Mouse (Mus musculus): ENCODE results near the gene AC192777.2. TPM values are rescaled to one million over a fixed set of nuclear protein-coding genes. Genes with fewer than 3 reads are reported as not detected.
"Not testable (repeated sequence)": the region's sequence is repeated elsewhere in the genome, so short reads cannot be mapped to it uniquely, and the experiment has no call there.

AC192777.2 gene
- polyA plus RNA-seq (2012; rRNA removed), result not detected in 2 replicates

- not testable (repeated sequence) for H3K4me1 ChIP-seq (ENCODE audit: control insufficient read depth, insufficient read depth, low read length); DNase-seq
- 81% methylated on average over 1 of the region's 1 CpGs for WGBS
Measured at GRCm38 (mm10) chr17:40095150-40095549, at the start of gene AC192777.2. Gene AC192777.2, plus strand, starts transcription at chr17:40095450.

GRCm38 (mm10) chr17:40116172-40116571 is 20.9 kb downstream of the AC192777.2 start:
- WGBS, result 69% methylated on average over 6 of the region's 6 CpGs
- not testable (repeated sequence) for DNase-seq

More at GRCm38 (mm10) chr17:40095150-40095549, at the start of gene AC192777.2:
- not testable (repeated sequence) for H3K27ac ChIP-seq (ENCODE audit: insufficient read depth, low read length); H3K27me3 ChIP-seq (ENCODE audit: control insufficient read depth, insufficient read depth, low read length); H3K4me3 ChIP-seq (replicated peaks; ENCODE audit: insufficient read depth, low read depth, low read length)

GRCm38 (mm10) chr17:40116877-40117276 is 21.6 kb downstream of the AC192777.2 start:
- not testable (repeated sequence) for H3K27ac ChIP-seq (ENCODE audit: insufficient read depth, low read length); H3K4me1 ChIP-seq (ENCODE audit: control insufficient read depth, insufficient read depth, low read length); H3K4me3 ChIP-seq (replicated peaks; ENCODE audit: insufficient read depth, low read depth, low read length); DNase-seq; H3K27me3 ChIP-seq (ENCODE audit: control insufficient read depth, insufficient read depth, low read length)
- WGBS, result 51% methylated on average over 4 of the region's 4 CpGs

More at GRCm38 (mm10) chr17:40116172-40116571, 20.9 kb downstream of the AC192777.2 start:
- not testable (repeated sequence) for H3K27me3 ChIP-seq (ENCODE audit: control insufficient read depth, insufficient read depth, low read length); H3K4me3 ChIP-seq (replicated peaks; ENCODE audit: insufficient read depth, low read depth, low read length); H3K27ac ChIP-seq (ENCODE audit: insufficient read depth, low read length); H3K4me1 ChIP-seq (ENCODE audit: control insufficient read depth, insufficient read depth, low read length)

Other genes starting within 250 kb of the AC192777.2 start
- not detected in 2 replicates for gene Esp38, start 144.9 kb upstream of the AC192777.2 start, polyA plus RNA-seq (2012; rRNA removed)
- gene Pgk2, start 113.2 kb downstream of the AC192777.2 start, polyA plus RNA-seq (2012; rRNA removed), result not detected in 2 replicates
- not detected in 2 replicates for gene Crisp3, start 146.8 kb downstream of the AC192777.2 start, polyA plus RNA-seq (2012; rRNA removed)
- gene Crisp1, start 223.8 kb downstream of the AC192777.2 start, polyA plus RNA-seq (2012; rRNA removed), result 0.07 TPM in 1 of 2 replicates, not detected in the other

All from cerebellum, adult 2 months (tissue).